Mouse (Mus musculus): Measurements from ENCODE around the gene Tm4sf1. TPM values are rescaled to one million over a fixed set of nuclear protein-coding genes. Genes with fewer than 3 reads are reported as not detected.

Tm4sf1 gene
- polyA plus RNA-seq, 1 experiment from 2014 or later = 6.5 TPM

GRCm38 (mm10) chr3:57305564-57305963 is 3.8 kb upstream of the Tm4sf1 start:
- no peaks in the 10 kb centered on the region for H3K27me3 ChIP-seq (ENCODE audit: control insufficient read depth, insufficient read depth, low read length)
- no peak overlapping the region for H3K4me2 ChIP-seq (ENCODE audit: low read depth, severe bottlenecking)
- no peak overlapping the region for H3K4me3 ChIP-seq (ENCODE audit: low read depth, low read length)
- no peak overlapping the region for H3K9ac ChIP-seq (ENCODE audit: low read length)
- no peak overlapping the region for H3K27ac ChIP-seq (replicated peaks; ENCODE audit: low read depth, low read length)
- H3K4me1 ChIP-seq (ENCODE audit: control insufficient read depth, insufficient read depth, low read length) = 0 out of 2 replicates have a peak, but pooled peaks cover 2% of the 10 kb centered on the region
- 85% methylated on average over 4 of the region's 4 CpGs for WGBS
- DNase-seq (ENCODE audit: low spot score) (no peak), ATAC-seq (ENCODE audit: insufficient number of reproducible peaks, low FRiP score, low TSS enrichment, low read depth) (no peak)
- H3K36me3 ChIP-seq (ENCODE audit: control insufficient read depth, insufficient read depth, low read length) = no peaks in the 10 kb centered on the region
- no peaks in the 10 kb centered on the region for H3K9me3 ChIP-seq (ENCODE audit: control insufficient read depth, low read length)

DNA sequence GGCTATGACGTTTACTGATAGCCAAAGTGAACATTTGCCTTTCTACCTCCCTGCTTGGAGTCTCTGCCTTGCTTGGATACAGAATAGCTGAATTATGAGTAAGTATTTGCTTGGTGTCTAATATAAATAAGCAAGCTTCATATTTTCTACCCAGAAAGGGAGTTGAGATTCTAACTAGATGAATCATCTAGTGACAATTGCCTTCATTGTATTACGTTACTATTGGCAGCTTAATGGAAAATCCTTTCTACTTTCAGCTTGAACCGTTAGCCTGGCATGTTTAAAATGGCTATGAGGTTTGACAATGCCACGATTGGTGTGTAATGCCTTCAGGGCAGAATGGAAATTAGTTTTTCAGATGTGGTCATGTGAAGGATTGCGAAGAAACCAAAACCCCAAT is 2.7 kb upstream of the Tm4sf1 start:
- 0 out of 2 replicates have a peak, but pooled peaks cover 2% of the 10 kb centered on the region for H3K4me1 ChIP-seq (ENCODE audit: control insufficient read depth, insufficient read depth, low read length)
- no peak overlapping the region for H3K4me3 ChIP-seq (ENCODE audit: low read depth, low read length)
- no peak overlapping the region for H3K4me2 ChIP-seq (ENCODE audit: low read depth, severe bottlenecking)
- 77% methylated on average over 5 of the region's 5 CpGs for WGBS
- H3K36me3 ChIP-seq (ENCODE audit: control insufficient read depth, insufficient read depth, low read length) = no peaks in the 10 kb centered on the region
- no peaks in the 10 kb centered on the region for H3K27me3 ChIP-seq (ENCODE audit: control insufficient read depth, insufficient read depth, low read length)
- no peak overlapping the region for H3K27ac ChIP-seq (replicated peaks; ENCODE audit: low read depth, low read length)
- ATAC-seq (ENCODE audit: insufficient number of reproducible peaks, low FRiP score, low TSS enrichment, low read depth) (no peak), DNase-seq (ENCODE audit: low spot score) (no peak)
- no peak overlapping the region for H3K9ac ChIP-seq (ENCODE audit: low read length)
- H3K9me3 ChIP-seq (ENCODE audit: control insufficient read depth, low read length) = no peaks in the 10 kb centered on the region

DNA sequence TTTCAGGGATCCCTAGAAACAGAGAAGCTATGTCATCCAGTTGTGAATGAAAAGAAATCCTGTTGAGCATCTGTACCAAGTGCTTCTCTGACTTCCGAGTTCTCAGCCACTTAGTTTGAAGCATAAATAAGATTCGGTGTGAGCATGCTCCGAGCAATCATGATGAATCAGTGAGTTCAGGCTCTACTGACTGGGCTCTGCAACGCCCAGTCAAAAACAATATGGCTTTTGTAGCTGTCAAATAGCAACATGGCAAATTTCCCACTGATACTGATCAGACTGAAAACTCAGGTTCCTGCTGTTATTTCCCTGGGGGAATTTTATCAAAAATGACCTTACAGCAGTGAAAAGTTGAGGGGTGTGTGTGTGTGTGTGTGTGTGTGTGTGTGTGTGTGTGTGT is 2.3 kb upstream of the Tm4sf1 start:
- Histone ChIP-seq H3K27me3 (ENCODE audit: control insufficient read depth, insufficient read depth, low read length) (no peaks in the 10 kb centered on the region), H3K36me3 (ENCODE audit: control insufficient read depth, insufficient read depth, low read length) (no peaks in the 10 kb centered on the region), H3K27ac (replicated peaks; ENCODE audit: low read depth, low read length) (no peak overlapping the region), H3K9ac (ENCODE audit: low read length) (no peak overlapping the region), H3K4me3 (ENCODE audit: low read depth, low read length) (no peak overlapping the region), H3K4me2 (ENCODE audit: low read depth, severe bottlenecking) (no peak overlapping the region), H3K9me3 (ENCODE audit: control insufficient read depth, low read length) (no peaks in the 10 kb centered on the region), H3K4me1 (ENCODE audit: control insufficient read depth, insufficient read depth, low read length) (0 out of 2 replicates have a peak, but pooled peaks cover 2% of the 10 kb centered on the region)
- ATAC-seq (ENCODE audit: insufficient number of reproducible peaks, low FRiP score, low TSS enrichment, low read depth) (no peak), DNase-seq (ENCODE audit: low spot score) (no peak)
- WGBS = 84% methylated on average over 4 of the region's 4 CpGs

GRCm38 (mm10) chr3:57303486-57303885 is 1.7 kb upstream of the Tm4sf1 start:
- Histone ChIP-seq H3K27ac (replicated peaks; ENCODE audit: low read depth, low read length) (no peak overlapping the region), H3K4me3 (ENCODE audit: low read depth, low read length) (no peak overlapping the region), H3K4me2 (ENCODE audit: low read depth, severe bottlenecking) (no peak overlapping the region), H3K4me1 (ENCODE audit: control insufficient read depth, insufficient read depth, low read length) (0 out of 2 replicates have a peak, but pooled peaks cover 2% of the 10 kb centered on the region), H3K9ac (ENCODE audit: low read length) (no peak overlapping the region), H3K9me3 (ENCODE audit: control insufficient read depth, low read length) (no peaks in the 10 kb centered on the region), H3K36me3 (ENCODE audit: control insufficient read depth, insufficient read depth, low read length) (no peaks in the 10 kb centered on the region), H3K27me3 (ENCODE audit: control insufficient read depth, insufficient read depth, low read length) (no peaks in the 10 kb centered on the region)
- no peak for ATAC-seq (ENCODE audit: insufficient number of reproducible peaks, low FRiP score, low TSS enrichment, low read depth)
- WGBS = 52% methylated on average over 3 of the region's 3 CpGs
- no peak for DNase-seq (ENCODE audit: low spot score)

DNA sequence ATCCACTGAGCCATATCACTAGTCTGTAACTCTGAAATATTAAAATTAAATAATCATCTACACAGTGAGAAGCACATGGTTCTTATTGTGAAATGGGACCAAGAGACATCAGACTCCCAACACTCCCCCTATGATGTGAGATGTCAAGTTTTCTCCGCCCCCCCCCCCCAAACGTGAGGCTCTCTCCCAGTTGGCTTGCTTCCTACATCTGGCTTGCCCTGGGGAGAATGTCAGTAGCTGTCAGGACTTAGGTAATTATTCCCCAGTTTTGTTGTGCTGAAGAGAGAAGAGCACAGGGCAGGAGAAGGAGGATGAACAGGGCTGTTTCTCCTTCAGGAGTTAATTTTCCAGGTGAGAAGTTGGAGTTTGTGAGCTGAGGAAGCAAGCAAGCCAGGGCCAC is 1.1 kb upstream of the Tm4sf1 start:
- no peaks in the 10 kb centered on the region for H3K9me3 ChIP-seq (ENCODE audit: control insufficient read depth, low read length)
- ATAC-seq (ENCODE audit: insufficient number of reproducible peaks, low FRiP score, low TSS enrichment, low read depth) (no peak), DNase-seq (ENCODE audit: low spot score) (no peak)
- H3K4me1 ChIP-seq (ENCODE audit: control insufficient read depth, insufficient read depth, low read length) = 0 out of 2 replicates have a peak, but pooled peaks cover 2% of the 10 kb centered on the region
- H3K36me3 ChIP-seq (ENCODE audit: control insufficient read depth, insufficient read depth, low read length) = no peaks in the 10 kb centered on the region
- H3K27me3 ChIP-seq (ENCODE audit: control insufficient read depth, insufficient read depth, low read length) = no peaks in the 10 kb centered on the region
- H3K4me3 ChIP-seq (ENCODE audit: low read depth, low read length) = no peak overlapping the region
- no peak overlapping the region for H3K27ac ChIP-seq (replicated peaks; ENCODE audit: low read depth, low read length)
- 40% methylated on average over 2 of the region's 2 CpGs for WGBS
- no peak overlapping the region for H3K9ac ChIP-seq (ENCODE audit: low read length)
- no peak overlapping the region for H3K4me2 ChIP-seq (ENCODE audit: low read depth, severe bottlenecking)

DNA sequence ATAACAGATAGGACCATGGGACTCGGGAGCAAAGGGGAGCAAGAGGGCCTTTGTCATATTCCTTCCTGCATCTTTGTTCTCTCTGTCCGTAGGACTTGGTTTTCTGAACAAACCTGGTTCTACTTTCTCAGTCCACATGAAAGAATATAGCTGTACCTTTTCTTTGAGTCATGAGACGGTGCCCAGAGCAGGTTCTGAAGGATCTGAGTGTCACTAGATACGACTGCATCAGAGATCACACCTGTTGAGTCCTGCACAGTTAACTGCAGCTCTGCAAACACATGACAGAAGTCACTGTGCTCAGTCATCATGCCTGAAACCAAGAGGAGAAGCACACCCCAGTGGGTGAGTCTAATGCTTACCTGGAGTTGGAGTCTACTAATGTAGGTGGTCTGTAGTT is 422 bp downstream of the Tm4sf1 start:
- ATAC-seq (ENCODE audit: insufficient number of reproducible peaks, low FRiP score, low TSS enrichment, low read depth) (no peak), DNase-seq (ENCODE audit: low spot score) (no peak)
- Histone ChIP-seq H3K27me3 (ENCODE audit: control insufficient read depth, insufficient read depth, low read length) (no peaks in the 10 kb centered on the region), H3K36me3 (ENCODE audit: control insufficient read depth, insufficient read depth, low read length) (no peaks in the 10 kb centered on the region), H3K4me2 (ENCODE audit: low read depth, severe bottlenecking) (no peak overlapping the region), H3K9ac (ENCODE audit: low read length) (no peak overlapping the region), H3K9me3 (ENCODE audit: control insufficient read depth, low read length) (no peaks in the 10 kb centered on the region), H3K4me3 (ENCODE audit: low read depth, low read length) (no peak overlapping the region), H3K4me1 (ENCODE audit: control insufficient read depth, insufficient read depth, low read length) (0 out of 2 replicates have a peak, but pooled peaks cover 2% of the 10 kb centered on the region), H3K27ac (replicated peaks; ENCODE audit: low read depth, low read length) (no peak overlapping the region)
- WGBS = 87% methylated on average over 4 of the region's 4 CpGs

DNA sequence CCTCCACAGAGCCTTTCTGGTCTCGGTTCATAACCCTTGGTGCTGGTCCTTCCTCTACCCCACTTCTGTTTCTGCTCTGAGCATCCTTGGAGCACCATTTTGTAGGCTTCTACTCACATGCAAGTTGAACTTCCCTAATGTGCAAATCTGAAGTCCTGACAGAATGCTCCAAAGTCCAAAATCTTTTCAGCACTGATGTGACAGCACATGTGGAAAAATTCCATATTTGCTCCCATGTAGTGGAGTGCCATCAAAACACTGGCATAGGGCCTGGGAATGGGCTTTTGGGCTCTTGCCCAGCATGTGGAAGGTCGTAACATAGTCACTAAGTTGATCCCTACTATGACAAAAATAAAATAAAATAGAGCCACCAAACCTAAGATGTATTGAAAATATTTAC is 3.8 kb downstream of the Tm4sf1 start:
- 84% methylated on average over 2 of the region's 2 CpGs for WGBS
- no peak overlapping the region for H3K4me3 ChIP-seq (ENCODE audit: low read depth, low read length)
- ATAC-seq (ENCODE audit: insufficient number of reproducible peaks, low FRiP score, low TSS enrichment, low read depth) = no peak

DNA sequence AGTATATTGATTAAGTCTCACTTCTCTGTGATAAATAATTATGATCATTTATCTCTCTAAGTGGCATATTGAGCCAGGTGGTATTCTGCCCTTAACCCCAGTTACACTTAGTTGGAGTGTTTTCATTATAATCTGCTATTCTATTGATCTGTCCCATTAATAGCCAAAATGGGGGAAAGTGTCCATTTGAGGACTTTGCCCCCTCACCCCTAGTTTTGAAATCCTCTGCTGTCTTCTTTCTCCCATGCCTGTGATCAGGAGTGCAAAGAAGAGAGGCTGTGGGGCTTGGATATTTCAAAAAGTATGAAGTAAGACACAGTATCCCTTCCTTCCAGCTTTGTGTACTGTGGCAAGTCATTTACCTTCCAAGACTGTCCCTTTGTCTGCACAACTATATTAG is 5.2 kb downstream of the Tm4sf1 start:
- no peak for ATAC-seq (ENCODE audit: insufficient number of reproducible peaks, low FRiP score, low TSS enrichment, low read depth)

More for the DNA sequence above, 3.8 kb downstream of the Tm4sf1 start:
- H3K9ac ChIP-seq (ENCODE audit: low read length) = no peak overlapping the region
- H3K27me3 ChIP-seq (ENCODE audit: control insufficient read depth, insufficient read depth, low read length) = no peaks in the 10 kb centered on the region
- H3K27ac ChIP-seq (replicated peaks; ENCODE audit: low read depth, low read length) = no peak overlapping the region
- H3K4me2 ChIP-seq (ENCODE audit: low read depth, severe bottlenecking) = no peak overlapping the region
- H3K9me3 ChIP-seq (ENCODE audit: control insufficient read depth, low read length) = no peaks in the 10 kb centered on the region
- 0 out of 2 replicates have a peak, but pooled peaks cover 1% of the 10 kb centered on the region for H3K4me1 ChIP-seq (ENCODE audit: control insufficient read depth, insufficient read depth, low read length)
- no peaks in the 10 kb centered on the region for H3K36me3 ChIP-seq (ENCODE audit: control insufficient read depth, insufficient read depth, low read length)
- DNase-seq (ENCODE audit: low spot score) = no peak

DNA sequence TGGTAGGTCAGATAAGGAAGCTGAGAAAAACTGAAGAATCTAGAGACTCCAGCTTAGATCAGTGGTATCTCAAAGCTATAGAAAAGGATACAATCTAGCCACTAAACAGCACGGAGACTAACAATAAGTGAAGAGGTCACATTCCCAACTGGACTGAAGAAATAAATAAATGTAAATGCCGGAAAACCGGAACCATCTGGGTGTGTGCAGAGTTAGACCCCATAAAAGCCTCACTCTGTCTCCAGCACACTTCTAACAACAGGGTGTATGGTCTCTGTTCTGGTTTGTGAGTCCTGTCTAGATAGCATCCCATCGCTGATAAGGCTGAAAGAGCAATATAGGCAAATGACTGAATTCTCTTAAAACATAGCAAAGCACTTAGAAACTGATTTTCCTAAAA is 6.2 kb downstream of the Tm4sf1 start:
- H3K4me1 ChIP-seq (ENCODE audit: control insufficient read depth, insufficient read depth, low read length) = no peaks in the 10 kb centered on the region
- H3K27me3 ChIP-seq (ENCODE audit: control insufficient read depth, insufficient read depth, low read length) = no peaks in the 10 kb centered on the region
- H3K9ac ChIP-seq (ENCODE audit: low read length) = no peak overlapping the region
- no peaks in the 10 kb centered on the region for H3K36me3 ChIP-seq (ENCODE audit: control insufficient read depth, insufficient read depth, low read length)
- no peaks in the 10 kb centered on the region for H3K9me3 ChIP-seq (ENCODE audit: control insufficient read depth, low read length)
- H3K27ac ChIP-seq (replicated peaks; ENCODE audit: low read depth, low read length) = no peak overlapping the region
- 83% methylated on average over 4 of the region's 4 CpGs for WGBS
- no peak for DNase-seq (ENCODE audit: low spot score)
- no peak overlapping the region for H3K4me2 ChIP-seq (ENCODE audit: low read depth, severe bottlenecking)
- no peak overlapping the region for H3K4me3 ChIP-seq (ENCODE audit: low read depth, low read length)
- ATAC-seq (ENCODE audit: insufficient number of reproducible peaks, low FRiP score, low TSS enrichment, low read depth) = no peak

More for the DNA sequence above, 5.2 kb downstream of the Tm4sf1 start:
- Histone ChIP-seq H3K36me3 (ENCODE audit: control insufficient read depth, insufficient read depth, low read length) (no peaks in the 10 kb centered on the region), H3K4me2 (ENCODE audit: low read depth, severe bottlenecking) (no peak overlapping the region), H3K27ac (replicated peaks; ENCODE audit: low read depth, low read length) (no peak overlapping the region), H3K9me3 (ENCODE audit: control insufficient read depth, low read length) (no peaks in the 10 kb centered on the region), H3K27me3 (ENCODE audit: control insufficient read depth, insufficient read depth, low read length) (no peaks in the 10 kb centered on the region), H3K4me1 (ENCODE audit: control insufficient read depth, insufficient read depth, low read length) (no peaks in the 10 kb centered on the region), H3K4me3 (ENCODE audit: low read depth, low read length) (no peak overlapping the region), H3K9ac (ENCODE audit: low read length) (no peak overlapping the region)
- DNase-seq (ENCODE audit: low spot score) = no peak
